Mouse (Mus musculus) CD4-positive helper T cell, adult 2 months (primary cell): ENCODE measurements around the gene Slc11a1.

Experiments used
- DNase-seq: peaks from one replicate; pipeline ENCODE4 v3.0.0-alpha.2; 2012; ENCODE audit warnings: low read depth, missing footprints, low spot score

Slc11a1 gene

DNA sequence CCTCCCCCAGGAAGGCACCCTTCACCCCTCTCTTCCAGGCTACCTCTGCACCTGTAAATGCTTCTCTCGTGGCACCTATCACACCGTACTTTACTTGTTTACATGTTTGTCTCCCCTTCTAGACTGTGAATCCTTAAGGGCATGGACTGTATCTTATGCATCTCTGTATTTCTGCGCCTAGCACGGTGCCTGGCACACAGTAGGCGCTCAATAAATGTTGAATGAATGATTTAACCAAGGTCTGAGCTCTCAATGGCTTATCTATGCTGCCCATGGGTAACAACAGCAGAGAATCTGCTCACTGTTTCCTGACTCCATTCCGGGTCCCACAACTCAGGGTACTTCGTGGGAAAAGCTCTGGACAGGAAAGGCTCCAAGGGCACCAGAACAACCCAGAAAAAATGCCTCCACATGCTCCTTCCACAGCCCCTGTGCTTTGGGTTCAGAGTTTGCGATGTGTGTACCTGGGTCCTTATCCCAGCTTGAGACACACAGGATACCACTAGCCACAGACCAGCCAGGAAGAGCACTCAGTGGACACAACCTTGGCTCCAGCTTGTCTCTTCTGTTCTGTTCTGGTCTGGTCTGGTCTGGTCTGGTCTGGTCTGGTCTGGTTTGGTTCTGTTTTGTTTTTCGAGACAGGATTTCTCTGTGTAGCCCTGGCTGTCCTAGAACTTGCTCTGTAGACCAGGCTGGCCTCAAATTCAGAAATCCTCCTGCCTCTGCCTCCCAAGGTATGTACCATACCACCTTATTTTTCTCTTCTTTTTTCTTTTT lies 21.4 kb upstream of the Slc11a1 start:
- no peak for DNase-seq

DNA sequence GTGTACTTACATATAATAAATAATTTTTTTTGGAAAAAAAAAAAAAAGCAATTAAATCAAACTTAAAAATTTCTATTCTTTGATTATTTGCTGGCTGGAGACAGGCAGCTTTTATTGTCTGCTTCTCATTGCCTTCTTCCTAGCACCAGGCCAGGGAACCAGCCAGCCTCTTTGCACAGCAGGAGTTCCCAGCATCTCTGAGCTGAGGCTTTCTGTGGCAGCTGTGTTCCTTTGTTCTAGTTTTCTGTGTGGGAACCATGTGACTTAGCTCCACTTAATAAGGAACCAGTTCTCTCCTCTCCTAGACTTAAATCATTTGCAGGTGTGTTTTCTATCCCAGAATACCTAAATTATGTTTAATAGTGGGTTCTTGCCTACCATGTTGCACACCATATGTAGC lies 17.5 kb upstream of the Slc11a1 start:
- no peak for DNase-seq

DNA sequence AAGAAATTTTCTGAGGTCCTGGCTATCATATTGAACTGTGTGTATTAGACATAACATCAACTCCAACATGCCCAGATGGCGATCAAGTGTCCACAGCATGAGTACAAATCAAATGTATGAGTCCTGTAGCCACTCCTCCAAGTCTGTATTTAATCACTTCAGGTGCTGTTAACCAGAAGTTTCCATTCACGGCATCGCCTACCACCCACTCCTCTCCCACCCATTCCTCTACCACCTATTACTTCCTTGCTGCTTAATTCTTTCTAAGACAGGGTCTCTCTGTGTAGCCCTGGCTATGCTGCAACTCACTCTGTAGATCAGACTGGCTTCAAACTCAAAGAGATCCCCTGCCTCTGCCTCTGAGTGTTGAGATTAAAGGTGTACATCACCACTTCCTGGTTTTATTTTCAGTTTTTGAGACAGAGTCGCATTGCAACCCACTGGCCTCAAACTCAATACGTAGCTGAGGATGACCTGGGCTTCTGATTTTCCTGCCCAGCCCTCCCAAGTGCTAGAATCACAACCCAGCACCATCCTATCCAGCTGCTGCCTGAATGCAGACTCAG lies 15.0 kb upstream of the Slc11a1 start:
- peak; percentile 23 for DNase-seq

DNA sequence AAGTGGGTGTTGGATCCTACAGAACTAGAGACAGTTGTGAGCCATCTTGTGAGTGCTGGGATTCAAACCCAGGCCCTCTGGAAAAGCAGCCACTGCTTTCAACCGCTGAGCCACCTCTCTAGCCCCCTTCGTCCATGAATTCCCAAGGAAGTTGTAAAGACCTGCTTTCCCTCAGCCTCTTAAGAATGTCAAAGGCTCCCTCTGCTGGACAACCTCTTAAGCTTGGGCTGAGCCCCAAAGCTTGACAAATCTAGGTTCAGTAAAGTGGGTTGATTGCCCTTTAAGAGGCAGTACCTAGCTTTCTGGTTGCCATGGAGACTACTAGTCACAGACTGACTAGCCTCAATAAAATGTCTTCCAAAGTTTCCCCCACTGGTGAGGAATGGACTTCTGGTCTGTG lies 13.2 kb upstream of the Slc11a1 start, which contains the start of gene Catip:
TSS of gene Catip (plus strand) at position 297 of the 400 bp plus-strand sequence.
- peak; percentile 72 for DNase-seq

DNA sequence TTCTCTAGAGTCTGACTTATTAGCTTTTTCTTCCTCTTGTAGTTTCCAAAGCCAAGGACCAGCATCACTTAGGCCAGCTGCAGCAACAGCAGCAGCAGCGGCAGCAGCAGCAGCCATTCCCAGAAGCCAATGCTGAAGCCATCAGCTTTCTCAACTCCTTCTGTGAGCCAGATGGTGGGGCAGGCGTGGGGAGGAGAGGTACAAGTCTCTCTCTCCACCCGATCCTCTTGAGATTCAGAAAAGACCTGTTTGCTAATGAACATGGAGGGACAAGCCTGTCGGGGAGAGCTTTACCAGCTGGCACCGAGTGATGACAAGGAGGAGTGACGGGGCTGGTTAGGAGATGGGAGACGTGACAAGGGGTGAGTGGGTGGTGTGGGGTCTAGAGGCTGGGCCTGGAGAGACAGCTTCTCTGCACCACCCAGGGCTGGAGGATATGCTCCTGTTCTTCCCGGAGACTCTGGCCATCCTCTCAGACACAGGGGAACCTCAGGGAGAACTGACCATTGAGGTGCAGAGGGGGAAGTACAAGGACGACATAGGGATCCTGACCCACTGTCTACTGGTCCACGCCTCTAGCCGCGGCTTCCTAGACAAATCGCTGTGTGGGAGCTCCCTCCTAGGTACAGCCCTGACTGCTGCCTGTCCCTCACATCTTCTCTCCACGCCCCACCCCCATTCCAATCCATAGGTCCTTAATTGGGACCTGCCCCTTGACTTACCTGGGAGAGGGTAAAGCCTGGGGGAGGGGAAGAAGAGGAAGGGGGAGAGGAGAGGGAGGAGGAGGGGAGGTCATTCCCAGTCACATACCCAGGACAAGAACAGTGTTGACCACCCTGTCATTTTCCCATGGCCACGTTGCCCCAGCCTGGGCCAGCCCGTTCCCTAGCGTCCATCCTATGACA lies 12.4 kb upstream of the Slc11a1 start:
- DNase-seq = no peak

DNA sequence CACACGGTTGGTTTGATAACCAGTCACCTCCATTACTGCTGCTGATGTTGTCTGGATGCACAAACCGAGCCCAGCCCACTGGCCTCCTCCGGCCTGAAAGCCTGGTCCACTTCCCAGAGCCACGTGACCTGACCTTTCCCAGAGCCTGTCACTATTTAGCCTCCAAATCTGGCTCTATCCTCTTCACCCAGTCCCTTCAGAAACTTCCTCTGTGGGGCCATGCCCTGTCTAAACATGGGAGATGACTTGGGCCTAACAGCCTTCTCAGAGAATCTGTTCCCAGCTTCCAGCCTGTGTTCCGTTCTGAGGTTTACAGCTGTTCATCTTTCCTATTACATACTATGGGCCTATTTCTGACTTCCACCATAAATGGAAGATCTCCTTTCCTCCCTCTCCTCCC lies 11.6 kb upstream of the Slc11a1 start:
- DNase-seq = no peak

DNA sequence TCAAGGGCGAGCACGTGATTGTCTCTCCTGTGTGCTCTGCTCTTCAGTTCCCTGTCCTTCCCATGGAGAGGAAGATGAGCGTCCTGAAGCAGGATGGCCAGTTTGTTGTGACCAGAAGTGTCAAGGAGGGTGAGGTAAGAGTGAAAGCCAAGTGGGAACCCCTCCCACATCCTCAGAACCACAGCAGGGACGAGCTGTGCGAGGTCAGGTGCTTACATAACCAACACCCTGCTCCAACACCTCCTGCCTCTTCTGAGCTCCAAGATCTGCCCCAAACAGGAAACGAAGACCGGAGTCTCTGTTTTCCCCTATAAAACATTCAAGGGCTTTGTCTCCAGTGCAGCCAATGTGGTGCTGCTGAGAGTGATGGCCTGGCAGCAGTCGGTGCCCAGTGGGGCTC lies 10.7 kb upstream of the Slc11a1 start:
- DNase-seq = no peak

DNA sequence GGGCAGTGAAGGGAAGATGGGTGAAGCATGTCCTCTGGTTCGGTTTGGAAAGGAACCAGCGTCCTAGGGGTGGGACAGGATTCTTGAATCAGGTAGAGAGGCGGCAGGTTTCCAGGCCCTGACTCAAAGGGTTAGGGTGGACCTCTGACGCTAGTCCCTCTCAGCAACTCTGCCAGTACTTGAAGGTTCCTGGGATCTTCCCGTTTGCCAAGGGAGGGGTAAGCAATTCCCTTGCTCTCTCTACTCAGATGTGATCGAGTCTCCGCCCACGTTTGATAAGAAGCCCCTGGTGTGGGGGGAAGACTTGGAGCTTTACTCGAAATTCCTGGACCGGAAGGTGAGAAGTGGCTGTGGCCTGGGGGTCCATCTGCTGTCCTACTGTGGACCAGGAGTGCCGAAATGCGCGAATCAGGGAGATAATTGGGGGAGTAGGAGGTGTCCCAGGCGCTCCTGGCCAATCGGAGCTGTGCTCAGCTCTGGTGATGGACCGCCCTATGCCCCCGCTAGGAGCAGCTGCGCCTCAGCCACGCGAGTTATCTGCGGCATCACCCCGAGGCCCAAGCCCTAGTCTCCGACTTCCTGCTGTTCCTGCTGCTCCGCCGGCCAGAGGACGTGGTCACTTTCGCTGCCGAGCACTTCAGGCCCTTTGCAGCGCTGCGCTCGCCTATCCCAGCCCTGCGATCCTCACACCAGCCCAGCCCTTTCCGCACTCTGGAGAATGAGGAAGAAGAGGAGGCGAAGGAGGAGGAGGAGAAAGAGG lies 6.9 kb upstream of the Slc11a1 start:
- DNase-seq = no peak

DNA sequence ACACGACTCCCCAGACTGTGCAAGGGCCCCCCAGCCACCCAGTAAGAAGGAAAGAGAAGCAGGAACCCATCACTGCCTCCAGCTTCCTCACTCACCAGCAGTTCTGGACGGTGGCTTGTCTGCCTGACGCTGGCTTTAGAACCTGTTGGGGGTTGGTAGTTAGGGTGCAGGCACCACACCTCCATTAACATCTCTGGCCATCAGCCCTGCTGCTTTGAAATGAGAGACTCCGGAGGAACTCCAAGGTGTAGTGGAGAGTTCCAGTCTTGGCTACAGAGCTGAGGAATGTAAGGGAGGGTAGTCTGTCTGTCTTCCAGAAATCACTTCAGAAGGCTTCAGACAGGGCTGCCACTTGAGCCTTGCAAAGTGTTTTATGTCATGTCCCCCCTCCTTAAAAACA lies 5.0 kb upstream of the Slc11a1 start:
- no peak for DNase-seq

DNA sequence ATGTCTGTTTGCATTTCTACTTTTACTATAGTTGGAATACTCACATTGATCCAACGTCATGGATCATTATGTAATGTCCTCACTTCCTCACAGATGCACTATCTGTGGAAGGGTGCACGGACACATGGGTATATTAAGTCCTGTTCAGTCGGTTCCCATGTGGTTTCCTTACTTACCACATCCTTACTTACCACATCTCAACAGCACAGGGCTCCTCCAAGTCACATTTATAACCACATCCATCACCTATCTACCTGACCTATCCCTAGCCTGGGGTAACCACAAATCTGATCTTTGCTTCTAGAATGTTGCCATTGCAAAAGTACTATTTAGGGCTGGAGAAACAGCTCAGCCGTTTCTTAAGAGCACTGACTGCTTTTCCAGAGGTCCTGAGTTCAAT lies 1.6 kb upstream of the Slc11a1 start:
- DNase-seq = peak; percentile 61

DNA sequence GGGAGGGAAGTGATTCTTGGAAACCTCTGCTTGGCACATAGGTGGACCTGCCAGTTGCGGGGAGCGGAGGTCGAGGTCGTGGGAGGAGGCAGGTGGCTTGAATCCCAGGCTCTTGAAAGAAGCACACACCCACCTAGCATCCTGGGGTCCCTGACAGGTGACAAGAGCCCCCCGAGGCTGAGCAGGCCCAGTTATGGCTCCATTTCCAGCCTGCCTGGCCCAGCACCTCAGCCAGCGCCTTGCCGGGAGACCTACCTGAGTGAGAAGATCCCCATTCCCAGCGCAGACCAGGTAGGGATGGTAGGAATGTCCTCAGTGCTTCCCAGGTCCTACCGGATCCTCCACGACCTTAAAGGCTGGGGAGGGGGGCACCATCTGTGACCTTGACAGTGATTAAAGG lies 566 bp downstream of the Slc11a1 start:
- DNase-seq = no peak

DNA sequence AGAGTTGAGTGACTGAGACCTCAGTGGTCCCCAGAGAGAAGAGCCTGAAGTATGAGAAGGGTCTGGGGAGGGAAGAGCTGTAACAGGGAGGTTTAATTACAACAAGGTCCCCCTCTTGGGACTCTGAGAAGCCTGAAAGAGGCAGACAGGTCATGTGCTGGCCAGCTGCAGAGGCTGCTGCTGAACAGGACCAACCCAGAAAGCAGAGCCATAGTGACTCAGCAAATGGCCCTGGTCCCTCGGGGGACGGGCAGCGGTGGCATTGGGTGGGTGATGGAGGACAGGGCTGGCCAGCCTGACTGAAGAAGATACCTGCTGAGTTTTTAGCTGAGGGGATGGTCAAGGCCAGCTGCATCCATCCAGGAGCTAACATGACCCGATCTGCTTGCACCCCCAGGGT lies 1.4 kb downstream of the Slc11a1 start:
- no peak for DNase-seq

DNA sequence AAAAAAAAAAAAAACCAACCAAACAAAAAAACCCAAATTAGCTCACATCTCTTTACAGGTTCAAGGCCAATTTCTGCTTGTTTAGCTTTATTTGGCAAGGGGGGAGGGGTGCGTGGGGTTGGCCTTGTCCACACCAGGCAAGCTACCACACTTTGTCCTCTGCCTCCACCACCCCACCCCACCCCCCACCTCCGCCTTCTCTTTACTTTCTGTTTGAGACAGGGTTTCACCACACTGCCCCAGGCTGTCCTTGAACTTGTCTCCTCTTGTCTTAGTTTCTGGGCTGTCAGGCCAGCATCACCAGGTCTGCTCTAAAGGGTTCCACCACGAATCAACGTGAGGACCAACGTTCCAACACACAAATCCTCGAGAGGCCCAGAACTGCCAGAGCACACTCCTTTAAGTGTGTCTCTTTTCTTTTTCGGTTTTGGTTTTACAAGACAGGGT lies 4.1 kb downstream of the Slc11a1 start:
- no peak for DNase-seq

DNA sequence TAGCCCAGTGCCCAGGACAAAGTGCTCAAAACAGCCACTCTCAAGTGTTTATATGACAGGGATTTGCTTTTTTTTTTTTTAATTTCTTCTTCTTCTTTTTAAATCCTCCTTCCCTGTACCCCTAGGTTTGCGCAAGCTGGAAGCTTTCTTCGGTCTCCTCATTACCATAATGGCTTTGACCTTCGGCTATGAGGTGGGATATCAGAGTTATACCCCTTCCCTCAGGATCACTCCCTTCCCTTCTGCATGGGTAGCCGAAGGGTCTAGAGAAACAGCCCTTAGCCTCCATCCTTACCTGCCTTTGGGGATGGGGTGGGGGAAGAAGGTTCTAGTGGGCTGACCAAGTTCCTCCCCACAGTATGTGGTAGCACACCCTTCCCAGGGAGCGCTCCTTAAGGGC lies 5.5 kb downstream of the Slc11a1 start:
- DNase-seq = no peak

DNA sequence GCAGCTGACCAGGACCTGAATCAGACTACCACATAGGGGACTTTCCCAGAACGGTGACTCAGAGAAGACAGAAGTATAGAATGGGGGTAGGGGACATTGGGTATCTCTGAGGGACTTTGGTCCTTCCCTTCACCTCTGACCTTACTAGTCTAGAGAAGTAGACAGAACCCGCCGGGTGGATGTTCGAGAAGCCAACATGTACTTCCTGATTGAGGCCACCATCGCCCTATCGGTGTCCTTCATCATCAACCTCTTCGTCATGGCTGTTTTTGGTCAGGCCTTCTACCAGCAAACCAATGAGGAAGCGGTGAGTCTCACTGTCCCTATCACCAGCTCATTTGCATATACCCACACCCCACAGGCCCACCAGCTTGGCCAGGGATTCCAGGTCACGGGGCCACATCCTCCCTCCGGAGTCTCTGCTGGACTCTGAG lies 6.6 kb downstream of the Slc11a1 start:
- no peak for DNase-seq

DNA sequence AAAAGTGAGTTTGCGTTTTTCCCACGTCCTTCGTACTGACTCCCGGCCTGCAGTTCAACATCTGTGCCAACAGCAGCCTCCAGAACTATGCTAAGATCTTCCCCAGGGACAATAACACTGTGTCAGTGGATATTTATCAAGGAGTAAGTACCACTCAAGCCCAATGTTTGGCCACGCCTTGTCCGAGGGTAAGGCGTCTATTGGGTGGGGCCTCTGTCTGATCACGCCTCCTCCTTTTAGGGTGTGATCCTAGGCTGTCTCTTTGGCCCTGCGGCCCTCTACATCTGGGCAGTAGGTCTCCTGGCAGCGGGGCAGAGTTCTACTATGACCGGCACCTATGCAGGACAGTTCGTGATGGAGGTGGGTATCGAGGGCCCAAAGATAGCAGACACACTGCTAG lies 8.4 kb downstream of the Slc11a1 start:
- DNase-seq = no peak

DNA sequence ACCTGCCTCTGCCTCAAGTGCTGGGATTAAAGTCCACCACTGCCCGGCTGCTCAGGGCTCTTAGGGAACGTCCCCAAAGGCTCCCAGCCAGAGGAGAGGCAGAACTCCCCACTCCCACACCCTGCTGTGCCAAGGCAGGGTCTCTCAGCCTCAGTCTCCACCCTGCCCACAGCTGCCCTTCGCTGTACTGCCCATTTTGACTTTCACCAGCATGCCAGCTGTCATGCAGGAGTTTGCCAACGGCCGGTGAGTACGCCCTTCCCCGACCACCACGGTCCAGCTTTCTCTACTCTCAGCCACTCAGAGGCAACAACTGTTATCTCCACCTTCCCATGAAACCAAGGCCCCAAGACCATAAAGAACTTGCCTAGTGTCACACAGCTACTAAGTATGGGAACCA lies 9.5 kb downstream of the Slc11a1 start:
- no peak for DNase-seq

DNA sequence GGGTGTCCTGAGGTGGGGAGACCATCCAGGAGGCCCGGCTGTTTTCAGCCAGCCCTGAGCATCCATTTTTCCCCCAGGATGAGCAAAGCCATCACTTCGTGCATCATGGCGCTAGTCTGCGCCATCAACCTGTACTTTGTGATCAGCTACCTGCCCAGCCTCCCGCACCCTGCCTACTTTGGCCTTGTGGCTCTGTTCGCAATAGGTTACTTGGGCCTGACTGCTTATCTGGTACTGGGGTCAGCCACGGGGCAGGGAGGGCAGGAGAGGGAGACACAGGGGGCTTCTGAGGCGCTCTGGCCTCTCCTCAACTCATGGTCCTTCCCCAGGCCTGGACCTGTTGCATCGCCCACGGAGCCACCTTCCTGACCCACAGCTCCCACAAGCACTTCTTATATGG lies 10.1 kb downstream of the Slc11a1 start:
- DNase-seq = no peak

DNA sequence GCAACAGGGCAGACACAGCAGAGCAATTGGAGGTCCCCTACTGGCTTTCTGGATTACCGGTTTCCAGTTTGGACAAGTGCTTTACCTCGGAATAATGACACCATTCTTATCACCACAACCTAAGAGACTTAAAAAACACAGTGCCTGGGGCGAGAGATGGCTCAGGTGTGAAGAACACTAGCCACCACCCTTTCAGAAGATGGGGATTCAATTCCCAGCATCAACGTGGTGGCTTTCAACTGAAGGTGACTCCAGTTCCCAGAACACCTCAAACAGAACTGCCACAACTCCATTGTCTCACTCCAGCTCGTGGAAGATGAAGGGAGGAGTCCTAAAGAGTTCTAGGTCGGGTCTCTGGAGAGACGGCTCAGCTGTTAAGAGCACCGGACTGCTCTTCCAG lies 10.5 kb downstream of the Slc11a1 start:
- no peak for DNase-seq

DNA sequence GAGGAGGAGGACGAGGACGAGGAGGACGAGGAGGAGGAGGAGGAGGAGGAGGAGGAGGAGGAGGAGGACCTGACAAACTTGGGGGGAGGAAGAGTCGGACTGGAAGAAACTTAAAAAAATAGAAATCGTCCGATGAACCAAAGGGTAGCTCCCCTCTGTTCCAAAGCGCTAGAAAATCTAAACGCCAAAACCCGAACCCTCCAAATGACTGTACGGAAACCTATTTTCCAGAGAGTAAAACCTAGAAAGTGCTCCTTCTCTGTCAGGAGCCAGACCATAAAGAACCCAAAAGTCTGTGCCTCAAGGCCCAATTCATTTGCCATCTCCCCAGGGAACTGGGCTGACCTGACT lies 11.3 kb downstream of the Slc11a1 start:
- DNase-seq = no peak

DNA sequence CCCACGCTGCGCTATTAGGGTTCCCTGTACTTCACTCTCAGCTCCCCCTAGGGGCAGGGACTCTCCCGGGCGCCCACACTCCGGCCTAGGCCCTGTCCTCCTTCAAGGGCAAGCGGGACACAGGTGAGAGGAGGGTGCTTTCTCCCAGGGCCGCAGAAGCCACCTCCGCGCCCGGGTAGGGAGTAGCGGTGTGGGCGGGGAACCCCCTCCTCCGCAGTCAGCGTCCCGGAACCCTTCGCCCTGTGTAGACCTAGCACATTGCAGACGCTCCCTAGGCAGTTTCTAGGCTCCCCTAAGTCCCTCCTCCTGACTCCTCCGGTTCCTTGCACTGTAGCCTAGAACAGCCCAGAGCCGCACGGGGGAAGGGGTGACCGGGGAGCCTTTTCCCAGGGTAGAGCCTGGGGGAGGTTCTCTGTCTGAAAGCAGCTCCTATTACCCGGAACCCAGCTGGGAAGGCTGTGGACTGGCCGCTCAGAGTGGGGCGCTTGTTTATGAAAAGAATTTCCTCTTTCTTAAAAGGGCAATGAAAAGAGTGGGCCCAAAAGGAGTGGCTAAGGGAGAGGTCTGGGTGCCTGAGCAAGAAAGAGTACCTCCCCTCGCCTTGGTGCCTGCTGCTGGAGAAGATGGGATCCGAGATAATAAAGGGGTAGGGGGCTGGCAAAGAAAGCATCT lies 11.9 kb downstream of the Slc11a1 start:
- DNase-seq = peak; percentile 95
